Mouse (Mus musculus) limb, embryonic 11.5 days (tissue): ENCODE data around the gene Ptpn7. TPM values are rescaled to one million over a fixed set of nuclear protein-coding genes. Genes with fewer than 3 reads are reported as not detected.

Experiments used
- ATAC-seq: fragments of 200-750 bp; cut with Nextera tagmentation; 2 replicates; pipeline ENCODE4 v1.8.0; 2017; ENCODE audit warnings: low read depth; ENCODE audit not compliant: insufficient number of reproducible peaks, low FRiP score, low TSS enrichment
- DNase-seq: peaks from one replicate; pipeline ENCODE4 v3.0.0-alpha.2; 2015; ENCODE audit warnings: low spot score
- H3K27ac ChIP-seq: fragments of 300-500 bp; sonication (generic); replicated peaks from 2 replicates; pipeline ENCODE4 v1.5.1; 2014; ENCODE audit warnings: low read depth, mild to moderate bottlenecking, low read length
- H3K27me3 ChIP-seq: fragments of 300-500 bp; sonication (generic); 2 replicates; pipeline ENCODE4 v1.6.1; 2014; ENCODE audit warnings: mild to moderate bottlenecking, low read length, mixed read lengths; ENCODE audit not compliant: control insufficient read depth, insufficient read depth
- H3K36me3 ChIP-seq: fragments of 300-500 bp; sonication (generic); 2 replicates; pipeline ENCODE4 v1.6.1; 2014; ENCODE audit warnings: mild to moderate bottlenecking, low read length, moderate library complexity, mixed read lengths; ENCODE audit not compliant: control insufficient read depth, insufficient read depth
- H3K4me1 ChIP-seq: fragments of 300-500 bp; sonication (generic); 2 replicates; pipeline ENCODE4 v1.6.1; 2014; ENCODE audit warnings: low read length, mixed read lengths; ENCODE audit not compliant: control insufficient read depth, insufficient read depth
- H3K4me2 ChIP-seq: fragments of 300-500 bp; sonication (generic); 2 replicates; pipeline ENCODE4 v1.6.1; 2014; ENCODE audit warnings: low read depth, mild to moderate bottlenecking, moderate library complexity; ENCODE audit not compliant: severe bottlenecking
- H3K4me3 ChIP-seq: fragments of 300-500 bp; sonication (generic); 2 replicates; pipeline ENCODE4 v1.5.1; 2014; ENCODE audit warnings: low read depth, low read length
- H3K9ac ChIP-seq: fragments of 300-500 bp; sonication (generic); 2 replicates; pipeline ENCODE4 v1.6.1; 2014; ENCODE audit warnings: mild to moderate bottlenecking, low read length
- H3K9me3 ChIP-seq: fragments of 300-500 bp; sonication (generic); 2 replicates; pipeline ENCODE4 v1.6.1; 2016; ENCODE audit warnings: low read length; ENCODE audit not compliant: control insufficient read depth
- WGBS: fragments of 180-500 bp; shearing (Covaris S2); extraction: QIAGEN DNeasy Blood & Tissue Kit; methylation state at CpG from one replicate; pipeline ENCODE4 v1.1.7; 2014; 5-methylcytosine and 5-hydroxymethylcytosine counted together
- polyA plus RNA-seq: library from polyadenylated mRNA; unstranded; fragments of >200 nt; fragmentation: Nextera tagmentation; extraction: Ambion mirVana; gene quantifications from 2 replicates; pipeline ENCODE4 v1.2.1, GENCODE M21; 2014

Gene Ptpn7
- polyA plus RNA-seq, 1 experiment from 2014 or later: 1.3 TPM

DNA sequence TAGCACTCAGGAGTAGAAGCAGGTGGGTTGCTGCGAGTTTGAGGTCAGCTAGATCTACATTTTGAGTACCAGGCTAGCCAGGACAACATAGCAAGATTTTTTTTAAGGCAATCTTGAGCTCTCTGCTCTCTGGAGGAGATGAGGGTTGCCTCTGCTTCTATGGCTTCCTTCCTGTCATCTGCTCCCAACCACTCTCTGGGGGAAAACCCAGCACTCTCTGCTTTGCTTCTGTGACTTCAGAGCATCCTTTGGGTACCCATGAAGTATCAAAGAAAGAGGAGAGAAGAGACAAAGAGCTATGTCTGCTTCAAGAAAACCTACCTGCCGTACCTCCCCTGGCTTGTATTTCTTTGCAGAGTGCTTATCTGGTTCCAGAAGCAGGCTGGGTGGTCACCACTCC lies 11.4 kb downstream of the Ptpn7 start:
- no peak overlapping the region for H3K27ac ChIP-seq
- no peak overlapping the region for H3K4me3 ChIP-seq
- H3K4me2 ChIP-seq: no peak overlapping the region
- H3K9ac ChIP-seq: no peak overlapping the region
- H3K4me1 ChIP-seq: peaks cover 9% of the 10 kb centered on the region
- no peaks in the 10 kb centered on the region for H3K36me3 ChIP-seq
- H3K9me3 ChIP-seq: no peaks in the 10 kb centered on the region
- 88% methylated on average over 2 of the region's 2 CpGs for WGBS
- DNase-seq (no peak), ATAC-seq (no peak)
- no peaks in the 10 kb centered on the region for H3K27me3 ChIP-seq

DNA sequence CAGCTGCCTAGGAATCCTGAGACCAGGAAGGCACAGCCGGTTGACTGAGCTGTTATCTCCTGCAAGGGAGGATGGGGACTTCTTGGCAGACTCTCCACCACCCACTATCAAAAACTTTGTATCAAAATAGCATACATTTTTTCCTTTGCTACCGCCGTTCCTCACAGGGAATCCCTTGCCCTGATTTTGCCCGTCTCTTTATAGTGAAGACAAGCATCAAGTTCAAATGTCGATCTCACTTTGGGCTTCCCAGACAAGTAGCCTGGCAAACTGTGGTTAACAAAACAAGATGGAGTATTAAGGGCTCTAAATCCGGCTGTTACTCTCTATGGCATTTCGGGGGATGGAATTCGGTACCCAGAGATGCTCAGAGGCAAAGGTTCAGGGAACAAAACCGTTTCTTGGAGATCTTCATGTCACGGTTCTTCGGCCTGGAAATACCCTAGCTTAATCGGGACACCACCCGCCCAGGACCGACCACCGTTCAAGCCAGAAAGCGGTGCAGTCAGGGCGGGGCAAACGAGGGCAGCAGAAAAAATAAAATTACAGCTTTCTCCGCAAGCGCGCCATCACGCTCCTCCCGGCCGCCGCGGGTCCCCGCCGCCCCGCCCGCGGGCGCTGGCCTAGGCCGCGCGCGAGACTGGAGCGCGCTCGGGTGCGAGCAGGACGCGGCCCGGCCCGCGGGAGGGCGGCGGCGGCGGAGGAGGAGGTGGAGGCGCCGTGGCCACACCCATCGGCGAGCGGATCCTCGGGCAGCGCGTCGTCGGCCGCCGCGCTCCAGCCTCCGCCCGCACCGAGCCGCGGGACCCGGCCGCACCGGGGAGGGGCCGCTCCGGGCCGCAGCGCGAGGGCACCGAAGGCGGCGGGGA lies 13.8 kb downstream of the Ptpn7 start, which contains the start of gene Arl8a:
TSS of gene Arl8a (plus strand) at position 748 of the 869 bp plus-strand sequence.
- DNase-seq (peak; percentile 84), ATAC-seq (peak; percentile 58)
- WGBS: under 1% methylated on average over 68 of the region's 78 CpGs
- no peaks in the 10 kb centered on the region for H3K9me3 ChIP-seq
- H3K4me2 ChIP-seq: peak within 1 kb of the TSS; percentile 95
- no peaks in the 10 kb centered on the region for H3K36me3 ChIP-seq
- H3K27me3 ChIP-seq: no peaks in the 10 kb centered on the region
- peaks cover 9% of the 10 kb centered on the region for H3K4me1 ChIP-seq
- H3K27ac ChIP-seq: peak within 1 kb of the TSS; percentile 76
- H3K4me3 ChIP-seq: peak within 1 kb of the TSS; percentile 92
- peak within 1 kb of the TSS; percentile 94 for H3K9ac ChIP-seq

DNA sequence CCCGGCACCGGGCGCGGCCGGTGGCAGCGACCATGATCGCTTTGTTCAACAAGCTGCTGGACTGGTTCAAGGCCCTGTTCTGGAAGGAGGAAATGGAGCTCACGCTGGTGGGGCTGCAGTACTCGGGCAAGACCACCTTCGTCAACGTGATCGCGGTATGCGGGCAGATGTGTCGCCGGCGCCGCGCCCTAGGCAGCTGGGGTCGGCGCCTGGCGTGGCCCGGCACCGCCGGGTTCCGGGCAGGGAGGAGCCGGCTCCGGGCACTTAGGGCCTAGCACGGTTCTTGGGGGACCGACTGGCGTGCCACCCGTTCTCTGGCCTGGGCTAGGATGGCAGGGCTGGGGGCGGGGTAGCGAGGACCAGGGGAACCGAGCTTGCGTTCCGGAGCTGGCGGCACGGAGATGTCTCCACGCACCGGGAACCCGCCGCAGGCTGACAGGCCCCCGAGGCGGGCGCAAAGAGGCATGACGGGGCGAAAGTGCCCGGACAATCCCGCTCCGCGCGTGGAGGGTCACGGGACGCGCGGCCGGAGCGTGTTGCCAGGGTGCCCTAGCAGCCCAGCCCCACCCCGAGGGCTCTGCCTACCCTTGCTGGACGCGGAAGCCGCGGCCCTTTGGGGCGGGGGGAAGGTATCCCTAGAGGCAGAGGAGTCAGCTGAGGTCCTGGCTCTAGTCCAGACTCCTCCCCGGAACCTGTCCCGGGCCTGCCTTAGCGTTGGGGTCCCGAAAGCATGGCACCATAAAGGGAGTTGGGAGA lies 14.6 kb downstream of the Ptpn7 start:
- H3K9me3 ChIP-seq: no peaks in the 10 kb centered on the region
- no peaks in the 10 kb centered on the region for H3K36me3 ChIP-seq
- H3K4me2 ChIP-seq: peak overlapping the region; percentile 95
- ATAC-seq: peak; percentile 59
- WGBS: under 1% methylated on average over 62 of the region's 69 CpGs
- peak overlapping the region; percentile 92 for H3K4me3 ChIP-seq
- H3K4me1 ChIP-seq: peaks cover 9% of the 10 kb centered on the region
- peak overlapping the region; percentile 94 for H3K9ac ChIP-seq
- H3K27ac ChIP-seq: peak overlapping the region; percentile 76
- DNase-seq: peak; percentile 77
- H3K27me3 ChIP-seq: no peaks in the 10 kb centered on the region

DNA sequence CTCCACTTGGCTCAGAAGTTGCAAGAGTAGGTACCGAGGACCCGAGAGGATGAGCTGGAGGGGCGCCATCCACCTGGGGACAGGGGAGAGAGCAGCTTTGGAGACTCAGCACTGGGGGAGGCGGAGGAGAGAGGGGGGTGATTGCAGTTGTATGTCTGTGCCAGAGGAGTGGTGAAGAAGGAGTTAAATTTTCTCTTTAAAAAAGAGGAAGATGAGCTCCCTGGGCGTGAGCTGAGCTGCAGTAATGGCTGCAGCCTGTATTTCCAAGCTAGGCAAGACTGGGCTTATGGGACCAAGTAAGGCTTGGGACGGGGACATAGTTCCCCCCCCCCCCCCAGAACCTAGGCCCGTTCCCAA lies 15.2 kb downstream of the Ptpn7 start:
- H3K27me3 ChIP-seq: no peaks in the 10 kb centered on the region
- no peak overlapping the region for H3K27ac ChIP-seq
- no peak for ATAC-seq

DNA sequence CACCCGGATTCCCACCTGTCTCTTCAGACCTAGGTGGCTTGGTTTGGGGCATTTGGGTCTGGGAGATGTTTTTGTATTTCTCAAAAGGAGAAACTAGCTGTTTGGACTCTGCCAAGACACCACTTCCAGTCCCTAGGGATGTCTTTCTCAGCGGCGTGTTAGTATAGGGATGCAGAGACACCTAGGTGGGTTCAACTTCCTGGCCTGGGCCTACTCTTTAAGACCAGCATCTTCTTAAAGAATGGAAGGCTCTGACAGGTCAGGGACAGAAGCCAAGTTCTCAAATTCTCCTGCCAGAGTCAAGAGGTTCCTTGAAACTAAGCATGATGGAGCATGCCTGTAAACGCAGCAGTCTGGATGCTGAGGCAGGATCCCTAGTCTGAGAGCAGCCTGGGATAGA lies 16.0 kb downstream of the Ptpn7 start:
- no peak for ATAC-seq
- H3K27me3 ChIP-seq: no peaks in the 10 kb centered on the region
- peak overlapping the region; percentile 95 for H3K4me2 ChIP-seq
- no peaks in the 10 kb centered on the region for H3K9me3 ChIP-seq
- H3K9ac ChIP-seq: no peak overlapping the region
- peaks cover 11% of the 10 kb centered on the region for H3K4me1 ChIP-seq
- H3K27ac ChIP-seq: no peak overlapping the region
- H3K36me3 ChIP-seq: no peaks in the 10 kb centered on the region
- DNase-seq: no peak
- WGBS: 82% methylated on average over 4 of the region's 4 CpGs
- peak overlapping the region; percentile 92; the same call in 1 of the 2 replicates for H3K4me3 ChIP-seq

More for the DNA sequence above, 15.2 kb downstream of the Ptpn7 start:
- Histone ChIP-seq H3K9ac (peak overlapping the region; percentile 94), H3K9me3 (no peaks in the 10 kb centered on the region), H3K4me2 (peak overlapping the region; percentile 95), H3K36me3 (no peaks in the 10 kb centered on the region), H3K4me3 (peak overlapping the region; percentile 92), H3K4me1 (peaks cover 11% of the 10 kb centered on the region)
- WGBS: 5% methylated on average over 7 of the region's 7 CpGs
- DNase-seq: no peak

DNA sequence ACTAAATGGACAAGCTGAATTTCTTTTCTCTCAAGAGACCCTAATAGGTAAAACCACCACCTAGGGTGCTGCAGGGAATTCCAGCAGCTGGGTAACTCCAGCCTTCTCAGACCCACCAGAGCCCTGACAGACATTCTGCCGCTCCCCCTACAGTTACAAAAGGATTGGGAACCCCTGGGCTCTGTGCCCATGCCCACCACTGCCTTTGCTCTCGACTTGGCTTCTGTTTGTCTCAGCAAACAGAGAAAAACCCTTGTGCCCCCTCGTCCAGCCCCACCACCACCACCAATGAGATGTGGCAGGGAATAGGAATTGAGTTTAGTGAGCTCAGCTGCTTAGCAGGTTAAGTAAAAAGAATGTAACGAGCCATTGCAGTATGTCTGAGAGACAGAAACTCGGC lies 16.5 kb downstream of the Ptpn7 start:
- Histone ChIP-seq H3K9ac (no peak overlapping the region), H3K9me3 (no peaks in the 10 kb centered on the region), H3K27ac (no peak overlapping the region), H3K36me3 (no peaks in the 10 kb centered on the region), H3K4me1 (peaks cover 13% of the 10 kb centered on the region), H3K27me3 (no peaks in the 10 kb centered on the region), H3K4me2 (no peak overlapping the region), H3K4me3 (no peak overlapping the region)
- DNase-seq: no peak
- 72% methylated on average over 5 of the region's 5 CpGs for WGBS
- no peak for ATAC-seq

DNA sequence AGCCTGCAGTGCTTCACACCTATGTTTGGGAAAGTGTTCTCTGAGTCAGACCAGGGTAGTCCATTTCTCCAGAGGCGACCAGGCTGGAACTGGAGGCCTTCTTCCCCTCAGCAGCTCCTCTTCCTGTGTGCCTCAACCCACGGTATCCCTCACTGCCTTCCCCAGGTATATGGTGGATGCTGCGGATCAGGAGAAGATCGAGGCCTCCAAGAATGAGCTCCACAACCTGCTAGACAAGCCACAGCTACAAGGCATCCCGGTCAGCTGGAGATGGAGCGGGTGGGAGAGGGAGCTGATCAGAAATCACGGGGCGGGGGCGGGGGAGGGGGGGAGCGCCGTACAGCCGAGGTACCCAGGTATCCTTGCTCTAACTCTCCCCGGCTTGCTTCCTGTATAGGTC lies 21.5 kb downstream of the Ptpn7 start:
- H3K4me3 ChIP-seq: peak overlapping the region; percentile 8; the same call in 1 of the 2 replicates
- H3K4me1 ChIP-seq: peaks cover 11% of the 10 kb centered on the region
- DNase-seq (no peak), ATAC-seq (0 out of 2 replicates have a peak, but pooled peaks have one; percentile 33)
- H3K36me3 ChIP-seq: peaks cover 4% of the 10 kb centered on the region; the same call in 1 of the 2 replicates
- 18% methylated on average over 11 of the region's 13 CpGs for WGBS
- H3K27me3 ChIP-seq: no peaks in the 10 kb centered on the region
- H3K9me3 ChIP-seq: no peaks in the 10 kb centered on the region
- H3K9ac ChIP-seq: peak overlapping the region; percentile 67
- peak overlapping the region; percentile 44 for H3K4me2 ChIP-seq
- H3K27ac ChIP-seq: peak overlapping the region; percentile 81

DNA sequence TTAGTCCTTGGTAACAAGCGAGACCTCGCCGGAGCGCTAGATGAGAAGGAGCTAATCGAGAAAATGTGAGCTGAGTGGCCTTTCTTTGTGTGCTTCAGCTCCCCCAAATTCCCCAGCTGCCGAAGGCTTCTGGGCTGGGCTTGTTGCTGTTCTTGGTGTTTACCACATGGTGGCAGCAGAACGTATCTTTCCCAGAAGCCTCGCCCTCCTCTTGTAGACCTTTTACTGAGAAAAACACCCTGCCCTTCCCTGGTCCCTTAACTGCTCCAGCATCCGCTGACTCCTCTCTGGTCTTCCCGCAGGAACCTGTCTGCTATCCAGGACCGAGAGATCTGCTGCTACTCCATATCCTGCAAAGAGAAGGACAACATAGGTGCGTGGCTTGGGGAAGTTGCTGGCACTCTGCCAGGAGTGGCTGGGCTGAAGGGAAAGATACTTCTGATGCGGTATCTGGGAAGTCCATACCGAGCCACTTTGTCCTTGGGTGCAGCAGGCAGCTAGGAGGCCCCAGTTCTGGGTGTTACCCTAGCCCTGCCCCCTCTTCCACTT lies 22.0 kb downstream of the Ptpn7 start:
- peak overlapping the region; percentile 8; the same call in 1 of the 2 replicates for H3K4me3 ChIP-seq

More for the DNA sequence above, 22.0 kb downstream of the Ptpn7 start:
- Histone ChIP-seq H3K4me2 (peak overlapping the region; percentile 44), H3K9ac (peak overlapping the region; percentile 67), H3K4me1 (peaks cover 11% of the 10 kb centered on the region), H3K27me3 (no peaks in the 10 kb centered on the region), H3K36me3 (peaks cover 4% of the 10 kb centered on the region; the same call in 1 of the 2 replicates), H3K27ac (peak overlapping the region; percentile 81), H3K9me3 (no peaks in the 10 kb centered on the region)
- ATAC-seq (0 out of 2 replicates have a peak, but pooled peaks have one; percentile 35), DNase-seq (peak; percentile 88)
- 6% methylated on average over 14 of the region's 14 CpGs for WGBS
